In the genomic region with DNA sequence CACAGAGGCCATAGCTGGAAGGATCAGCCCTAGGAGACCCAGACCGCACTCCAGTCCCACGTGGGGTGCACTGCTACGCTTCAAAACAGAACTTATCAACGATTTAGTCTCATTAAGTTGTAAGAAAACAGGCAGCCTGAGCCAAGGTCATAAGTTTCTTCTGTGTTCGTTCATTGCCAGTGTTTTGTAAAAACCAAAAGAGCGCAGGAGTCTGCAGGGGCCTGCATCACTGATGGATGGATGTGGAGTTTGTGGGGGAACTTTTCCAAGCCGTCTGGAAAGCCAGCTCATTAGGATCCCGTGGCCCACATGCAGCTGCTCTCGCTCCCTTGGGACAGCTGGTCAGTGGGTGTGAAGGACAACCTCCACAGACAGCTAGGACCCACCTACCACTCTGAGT, we compare ENCODE assay signal across 12 mouse cellular contexts. TPM values are rescaled to one million over a fixed set of nuclear protein-coding genes. Genes with fewer than 3 reads are reported as not detected.
DNase-seq lines count a peak whose midpoint lies in the region; ATAC-seq and TF ChIP-seq lines count a peak whose summit lies in the region.
"Had no signal": no experiment of that assay in that cellular context is flagged by ENCODE, and none has a peak within 500 bp of the region (broad histone marks: within the 10 kb centered on the region; RNA-seq: fewer than 3 reads in every experiment).

No protein-coding gene starts in this region.

- no peaks in the 10 kb centered on the region for H3K36me3 ChIP-seq in lung, postnatal 0 days (ENCODE audit: insufficient read depth, low read length)
- H3K36me3 ChIP-seq in forebrain, embryonic 14.5 days (ENCODE audit: control insufficient read depth, insufficient read depth, low read length) = no peaks in the 10 kb centered on the region

- H3K27me3 ChIP-seq in lung, postnatal 0 days (replicated peaks; ENCODE audit: insufficient read depth, low read length) = no peaks in the 10 kb centered on the region
- H3K27me3 ChIP-seq in forebrain, embryonic 14.5 days (replicated peaks; ENCODE audit: control insufficient read depth, insufficient read depth, low read length) = no peaks in the 10 kb centered on the region

- ATAC-seq in lung, postnatal 0 days = no peak
- no peak for ATAC-seq in forebrain, embryonic 14.5 days
- ATAC-seq: forebrain, embryonic 13.5 days had no signal

- no peaks in the 10 kb centered on the region for H3K4me1 ChIP-seq in lung, postnatal 0 days (ENCODE audit: insufficient read depth, low read depth, low read length)
- H3K4me1 ChIP-seq in forebrain, embryonic 14.5 days (ENCODE audit: control insufficient read depth, insufficient read depth, low read length) = no peaks in the 10 kb centered on the region
- H3K4me1 ChIP-seq: forebrain, embryonic 13.5 days had no signal

- H3K9me3 ChIP-seq in lung, postnatal 0 days (ENCODE audit: low read length) = no peaks in the 10 kb centered on the region
- no peaks in the 10 kb centered on the region for H3K9me3 ChIP-seq in forebrain, embryonic 14.5 days (replicated peaks; ENCODE audit: control insufficient read depth, low read length)
- H3K9me3 ChIP-seq: forebrain, embryonic 13.5 days had no signal

- TF ChIP-seq CTCF in lung, postnatal 0 days (IDR thresholded peaks at IDR 0.05) = no peak

- intact Hi-C loops in left cerebral cortex, postnatal 25 days (cut with DNase I) = loop anchor here (5.0 kb wide), 1 partner anchor 269 kb away; no protein-coding TSS in a partner anchor

- DNase-seq in lung, postnatal 10 days = peak; percentile 41
- DNase-seq in lung, postnatal 0 days (ENCODE audit: low spot score) = no peak
- peak; percentile 32 to 67 for DNase-seq in frontal cortex, postnatal 36 days (ENCODE audit: low spot score in 2 of 2)
- DNase-seq in left cerebral cortex, postnatal 25 days (ENCODE audit: low spot score in 2 of 2) = peak; percentile 40 to 86
- DNase-seq in telencephalon, adult 2 months (ENCODE audit: low read depth, low spot score) = peak; percentile 26
- DNase-seq in cerebellum, adult 11-12 months = no peak
- no peak for DNase-seq in forebrain, embryonic 14.5 days (ENCODE audit: low spot score)
- DNase-seq: lung, adult 2 months; retina, postnatal 1 day had no signal

- H3K9ac ChIP-seq in lung, postnatal 0 days (replicated peaks; ENCODE audit: low read depth) = no peak overlapping the region
- no peak overlapping the region for H3K9ac ChIP-seq in forebrain, embryonic 14.5 days (ENCODE audit: low read length)
- H3K9ac ChIP-seq: forebrain, embryonic 13.5 days had no signal

- TF ChIP-seq EP300 in lung, postnatal 0 days (IDR thresholded peaks at IDR 0.05) = no peak

- H3K27ac ChIP-seq in lung, postnatal 0 days (ENCODE audit: low read length) = no peak overlapping the region
- no peak overlapping the region for H3K27ac ChIP-seq in forebrain, embryonic 14.5 days (ENCODE audit: low read depth, low read length)
- H3K27ac ChIP-seq: forebrain, embryonic 13.5 days had no signal

- 55% methylated on average over 9 of the region's 9 CpGs for WGBS in lung, postnatal 0 days
- 78% methylated on average over 9 of the region's 9 CpGs for WGBS in forebrain, embryonic 14.5 days

- no peak overlapping the region for H3K4me2 ChIP-seq in lung, postnatal 0 days (replicated peaks; ENCODE audit: low read depth, low read length)
- H3K4me2 ChIP-seq in forebrain, embryonic 14.5 days (ENCODE audit: low read length) = no peak overlapping the region
- H3K4me2 ChIP-seq: forebrain, embryonic 13.5 days had no signal

- no peak overlapping the region for H3K4me3 ChIP-seq in lung, postnatal 0 days (ENCODE audit: low read depth, low read length)
- no peak overlapping the region for H3K4me3 ChIP-seq in forebrain, embryonic 14.5 days (ENCODE audit: low read depth, low read length)
- H3K4me3 ChIP-seq: forebrain, embryonic 13.5 days had no signal

RNA-seq across cellular contexts. Expression of a gene that starts 25.1 kb away (rescaled TPM):
- polyA plus RNA-seq in lung, postnatal 0 days (2015; fragmentation: Nextera tagmentation; extraction: Ambion mirVana) = not detected in 2 replicates
- 1 to 10 TPM; 1.1 to 2.0 TPM for total RNA-seq in left cerebral cortex, postnatal 25 days (2021)
- not detected in 2 replicates for polyA plus RNA-seq in forebrain, embryonic 14.5 days (2014; fragmentation: Nextera tagmentation; extraction: Ambion mirVana)
- polyA plus RNA-seq: forebrain, embryonic 13.5 days; heart, embryonic 14.5 days; thymus, postnatal 0 days had no signal

Comparison
In these comparisons a context has a peak if more than half of its experiments do, and no peak if none do; other contexts are left out.
1. DNase-seq: peak in lung, postnatal 10 days (single experiment), frontal cortex, postnatal 36 days (2 of 2), left cerebral cortex, postnatal 25 days (2 of 2) and telencephalon, adult 2 months (single experiment); none in lung, postnatal 0 days (single experiment), cerebellum, adult 11-12 months (single experiment) and forebrain, embryonic 14.5 days (single experiment).